Mouse (Mus musculus): ENCODE measurements around the gene Sec23ip. TPM values are rescaled to one million over a fixed set of nuclear protein-coding genes. Genes with fewer than 3 reads are reported as not detected.
"Not testable (repeated sequence)": the region's sequence is repeated elsewhere in the genome, so short reads cannot be mapped to it uniquely, and the experiment has no call there.

The Sec23ip gene
- polyA plus RNA-seq (2012; ENCODE audit: insufficient read depth, low replicate concordance): 0.60 and 4.3 TPM in 2 replicates

DNA sequence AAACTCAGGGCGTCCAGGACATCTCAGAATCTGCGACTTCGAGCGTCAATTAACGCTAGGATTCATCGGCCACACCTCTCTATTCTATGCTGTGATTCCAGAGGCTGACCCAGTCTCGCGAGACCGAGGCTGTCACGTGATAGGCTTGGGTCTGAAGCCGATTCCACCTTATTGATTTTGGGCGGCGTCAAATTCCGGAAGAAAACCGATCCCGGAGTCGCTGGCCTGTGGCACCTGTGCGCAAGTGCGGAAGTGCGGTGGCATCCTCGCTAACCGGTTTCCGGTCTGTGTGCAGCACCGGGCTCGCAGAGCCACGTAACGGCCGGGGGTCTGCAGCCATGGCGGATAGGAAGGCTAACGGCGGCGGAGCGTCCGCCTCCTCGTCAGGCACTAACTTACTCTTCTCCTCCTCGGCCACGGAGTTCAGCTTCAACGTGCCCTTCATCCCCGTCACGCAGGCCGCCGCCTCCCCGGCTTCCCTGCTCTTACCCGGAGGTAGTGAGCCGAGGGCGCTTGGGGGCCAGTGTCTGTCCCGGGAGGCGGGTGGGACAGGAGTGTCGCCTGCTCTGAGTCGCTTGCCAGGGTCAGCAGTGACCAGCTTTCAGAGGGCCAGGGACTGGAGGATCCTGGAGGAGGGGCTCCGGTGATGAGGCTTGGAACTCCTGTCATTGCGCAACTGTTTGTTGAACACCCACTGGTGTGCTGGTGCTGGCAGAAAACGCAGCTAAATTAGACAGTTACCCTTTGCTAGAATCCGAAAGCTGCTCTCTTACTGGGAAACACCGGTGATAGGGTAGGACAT is at the start of gene Sec23ip:
Sec23ip (plus strand) TSS at position 260 of the 802 bp plus-strand sequence.
- Histone ChIP-seq H3K9me3 (no peaks in the 10 kb centered on the region), H3K4me3 (replicated peaks) (peak within 1 kb of the TSS; percentile 96), H3K27me3 (replicated peaks) (no peaks in the 10 kb centered on the region), H3K4me1 (peaks cover 71% of the 10 kb centered on the region), H3K36me3 (replicated peaks; ENCODE audit: low read length) (peaks cover 19% of the 10 kb centered on the region)
- no peak for TF ChIP-seq GATA1 (IDR thresholded peaks at IDR 0.05; ENCODE audit: borderline replicate concordance, low read length)
- TF ChIP-seq FLI1 (IDR thresholded peaks at IDR 0.05; ENCODE audit: low read length): peak; percentile 58; the same call in 1 of the 2 replicates

DNA sequence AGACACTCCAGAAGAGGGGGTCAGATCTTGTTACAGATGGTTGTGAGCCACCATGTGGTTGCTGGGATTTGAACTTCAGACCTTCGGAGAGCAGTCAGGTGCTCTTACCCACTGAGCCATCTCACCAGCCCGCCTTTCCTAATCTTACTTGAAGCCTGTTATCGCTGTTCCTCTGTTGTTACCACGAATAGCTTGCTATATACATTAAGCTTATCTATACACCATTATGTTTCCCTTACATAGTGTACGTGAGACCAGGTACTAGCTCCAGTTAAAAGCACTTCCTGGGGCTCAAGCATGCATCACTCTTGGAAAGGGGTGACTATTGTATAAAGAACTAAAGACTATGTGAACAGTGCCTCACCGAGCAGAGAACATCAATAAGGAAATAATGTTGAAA is 44.8 kb upstream of the Sec23ip start:
- H3K9me3 ChIP-seq; H3K4me1 ChIP-seq; H3K4me3 ChIP-seq (replicated peaks); H3K27me3 ChIP-seq (replicated peaks): not testable (repeated sequence)
- H3K36me3 ChIP-seq (replicated peaks; ENCODE audit: low read length): peaks cover 94% of the 10 kb centered on the region

DNA sequence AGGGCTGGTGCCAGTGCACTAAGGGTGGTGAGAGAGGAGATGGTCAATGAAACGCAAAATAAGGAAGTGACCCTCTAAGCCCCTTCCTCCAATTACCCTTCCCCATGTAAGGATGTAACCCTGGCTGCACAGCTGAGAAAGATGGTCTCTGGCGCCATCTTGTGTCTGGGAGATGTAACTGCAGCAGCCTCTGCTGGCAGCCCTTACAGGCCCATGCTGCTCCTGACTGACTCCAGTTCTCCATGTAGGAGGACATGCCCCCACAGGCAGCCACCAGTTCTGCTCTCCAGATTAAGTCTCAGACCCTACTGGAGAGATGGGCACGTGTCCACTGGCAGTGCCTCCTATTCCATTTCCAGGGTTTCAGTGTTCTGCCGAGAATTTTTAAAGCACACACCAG is 39.0 kb upstream of the Sec23ip start:
- Histone ChIP-seq H3K9me3 (no peaks in the 10 kb centered on the region), H3K36me3 (replicated peaks; ENCODE audit: low read length) (peaks cover 98% of the 10 kb centered on the region), H3K4me1 (peaks cover 6% of the 10 kb centered on the region; the same call in 1 of the 2 replicates), H3K4me3 (replicated peaks) (no peak overlapping the region), H3K27me3 (replicated peaks) (no peaks in the 10 kb centered on the region)
- TF ChIP-seq FLI1 (IDR thresholded peaks at IDR 0.05; ENCODE audit: low read length) (no peak), GATA1 (IDR thresholded peaks at IDR 0.05; ENCODE audit: borderline replicate concordance, low read length) (no peak)

- H3K36me3 ChIP-seq (replicated peaks; ENCODE audit: low read length): peaks cover 97% of the 10 kb centered on the region
- no peaks in the 10 kb centered on the region for H3K27me3 ChIP-seq (replicated peaks)
- no peak overlapping the region for H3K4me3 ChIP-seq (replicated peaks)
- H3K4me1 ChIP-seq: no peaks in the 10 kb centered on the region
- no peak for TF ChIP-seq GATA1 (IDR thresholded peaks at IDR 0.05; ENCODE audit: borderline replicate concordance, low read length)
- TF ChIP-seq FLI1 (IDR thresholded peaks at IDR 0.05; ENCODE audit: low read length): no peak
- no peaks in the 10 kb centered on the region for H3K9me3 ChIP-seq
These were observed 26.8 kb upstream of the Sec23ip start for GRCm38 (mm10) chr7:128717991-128718390.

- no peak for TF ChIP-seq FLI1 (IDR thresholded peaks at IDR 0.05; ENCODE audit: low read length)
- TF ChIP-seq GATA1 (IDR thresholded peaks at IDR 0.05; ENCODE audit: borderline replicate concordance, low read length): no peak
- Histone ChIP-seq H3K36me3 (replicated peaks; ENCODE audit: low read length) (peaks cover 53% of the 10 kb centered on the region), H3K4me1 (peaks cover 49% of the 10 kb centered on the region), H3K4me3 (replicated peaks) (no peak overlapping the region), H3K27me3 (replicated peaks) (no peaks in the 10 kb centered on the region), H3K9me3 (no peaks in the 10 kb centered on the region)
These were observed 20.0 kb upstream of the Sec23ip start for GRCm38 (mm10) chr7:128724761-128725160.

GRCm38 (mm10) chr7:128725189-128725588 is 19.6 kb upstream of the Sec23ip start:
- no peaks in the 10 kb centered on the region for H3K9me3 ChIP-seq
- H3K4me1 ChIP-seq: peaks cover 53% of the 10 kb centered on the region
- TF ChIP-seq FLI1 (IDR thresholded peaks at IDR 0.05; ENCODE audit: low read length): no peak
- TF ChIP-seq GATA1 (IDR thresholded peaks at IDR 0.05; ENCODE audit: borderline replicate concordance, low read length): no peak
- no peak overlapping the region for H3K4me3 ChIP-seq (replicated peaks)
- H3K36me3 ChIP-seq (replicated peaks; ENCODE audit: low read length): peaks cover 50% of the 10 kb centered on the region
- no peaks in the 10 kb centered on the region for H3K27me3 ChIP-seq (replicated peaks)

DNA sequence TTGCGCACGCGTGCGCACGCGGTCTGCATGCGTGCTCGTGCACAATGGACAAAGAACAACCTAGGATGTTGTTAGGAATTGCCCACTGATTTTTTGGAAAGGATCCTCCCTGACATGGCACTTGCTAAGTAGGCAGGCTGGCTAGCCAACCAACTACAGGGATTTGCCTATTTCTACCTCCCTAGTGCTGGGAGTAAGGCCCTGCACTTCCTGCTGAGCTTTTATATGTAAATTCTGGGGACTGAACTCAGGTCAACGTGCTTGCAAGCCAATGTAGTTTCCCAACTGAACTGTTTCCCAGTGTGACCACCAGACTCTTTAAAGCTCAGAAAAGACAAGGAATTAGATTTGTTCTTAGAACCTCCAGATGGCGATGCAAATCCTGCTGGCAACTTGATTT is 17.7 kb upstream of the Sec23ip start:
- Histone ChIP-seq H3K27me3 (replicated peaks) (no peaks in the 10 kb centered on the region), H3K36me3 (replicated peaks; ENCODE audit: low read length) (peaks cover 33% of the 10 kb centered on the region), H3K4me1 (peaks cover 67% of the 10 kb centered on the region), H3K4me3 (replicated peaks) (no peak overlapping the region), H3K9me3 (no peaks in the 10 kb centered on the region)
- TF ChIP-seq GATA1 (IDR thresholded peaks at IDR 0.05; ENCODE audit: borderline replicate concordance, low read length): no peak
- TF ChIP-seq FLI1 (IDR thresholded peaks at IDR 0.05; ENCODE audit: low read length): no peak

GRCm38 (mm10) chr7:128727701-128728100 is 17.0 kb upstream of the Sec23ip start:
- Histone ChIP-seq H3K4me1 (peaks cover 74% of the 10 kb centered on the region), H3K27me3 (replicated peaks) (no peaks in the 10 kb centered on the region), H3K9me3 (no peaks in the 10 kb centered on the region), H3K4me3 (replicated peaks) (no peak overlapping the region), H3K36me3 (replicated peaks; ENCODE audit: low read length) (peaks cover 26% of the 10 kb centered on the region)
- TF ChIP-seq GATA1 (IDR thresholded peaks at IDR 0.05; ENCODE audit: borderline replicate concordance, low read length) (no peak), FLI1 (IDR thresholded peaks at IDR 0.05; ENCODE audit: low read length) (no peak)

DNA sequence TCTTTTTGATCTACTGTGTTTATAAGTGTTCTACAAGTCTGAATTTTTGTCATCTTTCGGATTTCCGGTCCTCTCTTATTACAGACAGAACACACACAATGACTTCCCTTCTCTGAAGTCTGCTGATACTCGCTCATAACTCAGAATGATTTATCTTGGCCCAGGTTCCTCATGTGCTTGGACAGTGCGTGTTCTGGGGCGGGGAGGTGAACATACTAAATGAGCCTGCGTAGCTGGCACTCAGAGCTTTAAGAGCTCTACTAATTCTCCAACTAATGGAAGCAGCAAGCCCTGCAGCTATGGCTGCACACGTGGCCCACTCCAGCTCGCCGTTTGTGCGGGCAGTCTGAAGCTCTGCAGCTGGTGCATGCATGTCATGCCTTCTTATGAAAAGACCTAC is 16.0 kb upstream of the Sec23ip start:
- Histone ChIP-seq H3K4me1 (peaks cover 82% of the 10 kb centered on the region), H3K36me3 (replicated peaks; ENCODE audit: low read length) (peaks cover 17% of the 10 kb centered on the region), H3K27me3 (replicated peaks) (no peaks in the 10 kb centered on the region), H3K9me3 (no peaks in the 10 kb centered on the region), H3K4me3 (replicated peaks) (peak overlapping the region; percentile 20)
- TF ChIP-seq FLI1 (IDR thresholded peaks at IDR 0.05; ENCODE audit: low read length): no peak
- no peak for TF ChIP-seq GATA1 (IDR thresholded peaks at IDR 0.05; ENCODE audit: borderline replicate concordance, low read length)

DNA sequence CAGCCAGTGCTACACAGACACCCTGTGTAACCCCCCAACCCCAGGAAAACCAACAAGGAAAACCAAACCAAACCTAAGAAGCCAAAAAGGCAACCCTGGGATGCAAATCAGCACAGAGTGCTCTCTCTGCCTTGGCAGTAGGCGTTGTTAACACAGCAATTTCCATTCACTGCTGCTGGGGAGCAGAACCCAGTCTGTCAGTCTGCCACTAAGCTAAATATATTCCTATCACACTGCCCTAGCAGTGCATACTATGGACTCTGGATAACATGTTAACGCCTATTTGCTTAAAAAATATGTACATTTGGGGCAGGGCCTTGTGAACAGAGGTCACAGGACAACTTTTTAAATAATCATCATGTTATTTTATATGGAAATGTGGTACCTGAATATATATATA is 13.2 kb upstream of the Sec23ip start:
- peaks cover 70% of the 10 kb centered on the region for H3K4me1 ChIP-seq
- H3K27me3 ChIP-seq (replicated peaks): no peaks in the 10 kb centered on the region
- no peaks in the 10 kb centered on the region for H3K9me3 ChIP-seq
- peaks cover 19% of the 10 kb centered on the region for H3K36me3 ChIP-seq (replicated peaks; ENCODE audit: low read length)
- H3K4me3 ChIP-seq (replicated peaks): peak overlapping the region; percentile 67
- TF ChIP-seq FLI1 (IDR thresholded peaks at IDR 0.05; ENCODE audit: low read length) (no peak), GATA1 (IDR thresholded peaks at IDR 0.05; ENCODE audit: borderline replicate concordance, low read length) (no peak)
